Mouse (Mus musculus) naive thymus-derived CD4-positive, alpha-beta T cell, adult 2 months (primary cell): ENCODE measurements around the gene Tcf19.
"Not testable (repeated sequence)": the region's sequence is repeated elsewhere in the genome, so short reads cannot be mapped to it uniquely, and the experiment has no call there.

Experiments used
- DNase-seq: peaks from one replicate; pipeline ENCODE4 v3.0.0-alpha.2; 2011; ENCODE audit warnings: low read depth

The Tcf19 gene

GRCm38 (mm10) chr17:35532360-35532759 lies 15.7 kb upstream of the Tcf19 start:
- no peak for DNase-seq

- DNase-seq, result no peak
These were observed 10.0 kb upstream of the Tcf19 start for GRCm38 (mm10) chr17:35526644-35527043.

GRCm38 (mm10) chr17:35524354-35524753 lies 7.7 kb upstream of the Tcf19 start:
- DNase-seq, result no peak

GRCm38 (mm10) chr17:35517526-35517925 lies 902 bp upstream of the Tcf19 start:
- DNase-seq, result no peak

GRCm38 (mm10) chr17:35515911-35516640 lies 548 bp downstream of the Tcf19 start:
- DNase-seq, result peak; percentile 64

GRCm38 (mm10) chr17:35514756-35515155 lies 1.9 kb downstream of the Tcf19 start:
- DNase-seq, result no peak

- DNase-seq, result peak; percentile 84
These were observed 2.7 kb downstream of the Tcf19 start for GRCm38 (mm10) chr17:35513886-35514285.

- peak; percentile 35 for DNase-seq
These were observed 3.6 kb downstream of the Tcf19 start for GRCm38 (mm10) chr17:35512916-35513626.

GRCm38 (mm10) chr17:35509284-35509683 lies 7.3 kb downstream of the Tcf19 start:
- DNase-seq, result peak; percentile 66

GRCm38 (mm10) chr17:35508279-35508678 lies 8.3 kb downstream of the Tcf19 start:
- not testable (repeated sequence) for DNase-seq

- DNase-seq, result peak; percentile 25
These were observed 8.9 kb downstream of the Tcf19 start for GRCm38 (mm10) chr17:35507556-35508260.

- no peak for DNase-seq
These were observed 9.7 kb downstream of the Tcf19 start for GRCm38 (mm10) chr17:35506881-35507280.

GRCm38 (mm10) chr17:35505776-35506175 lies 10.8 kb downstream of the Tcf19 start, which contains the start of gene Pou5f1:
TSS of gene Pou5f1 (plus strand) at chr17:35506018.
- DNase-seq, result no peak

GRCm38 (mm10) chr17:35504628-35505481 lies 11.8 kb downstream of the Tcf19 start:
- no peak for DNase-seq

- no peak for DNase-seq
These were observed 12.8 kb downstream of the Tcf19 start for GRCm38 (mm10) chr17:35503849-35504248.

- no peak for DNase-seq
These were observed 13.9 kb downstream of the Tcf19 start for GRCm38 (mm10) chr17:35502762-35503161.

- DNase-seq, result no peak
These were observed 14.4 kb downstream of the Tcf19 start for GRCm38 (mm10) chr17:35502226-35502625.

- no peak for DNase-seq
These were observed 19.5 kb downstream of the Tcf19 start for GRCm38 (mm10) chr17:35497124-35497523.

- DNase-seq, result no peak
These were observed 26.3 kb downstream of the Tcf19 start for GRCm38 (mm10) chr17:35490320-35490719.

- no peak for DNase-seq
These were observed 28.6 kb downstream of the Tcf19 start for GRCm38 (mm10) chr17:35488041-35488440.

GRCm38 (mm10) chr17:35486726-35487125 lies 29.9 kb downstream of the Tcf19 start:
- no peak for DNase-seq

GRCm38 (mm10) chr17:35485702-35486101 lies 30.9 kb downstream of the Tcf19 start:
- no peak for DNase-seq
